Mouse (Mus musculus): ENCODE measurements around the gene Stk11.

Gene Stk11

GRCm38 (mm10) chr10:80135641-80136040 is 20.0 kb downstream of the Stk11 start:
- Histone ChIP-seq H3K36me3 (ENCODE audit: insufficient read depth, low read length) (peaks cover 55% of the 10 kb centered on the region), H3K9me3 (ENCODE audit: low read length) (no peaks in the 10 kb centered on the region), H3K27me3 (ENCODE audit: insufficient read depth, low read length) (no peaks in the 10 kb centered on the region; the same call in 1 of the 2 replicates), H3K4me1 (replicated peaks; ENCODE audit: low read depth, low read length) (peaks cover 83% of the 10 kb centered on the region), H3K4me3 (replicated peaks; ENCODE audit: low read length) (peak overlapping the region; percentile 58; the same call in 1 of the 2 replicates)
- TF ChIP-seq CTCF (conservative IDR thresholded peaks at IDR 0.05; ENCODE audit: low read length) (no peak), NANOG (IDR thresholded peaks at IDR 0.05; ENCODE audit: borderline replicate concordance, low read length) (no peak)

- TF ChIP-seq NANOG (IDR thresholded peaks at IDR 0.05; ENCODE audit: borderline replicate concordance, low read length) (no peak), CTCF (conservative IDR thresholded peaks at IDR 0.05; ENCODE audit: low read length) (no peak)
- no peaks in the 10 kb centered on the region; the same call in 1 of the 2 replicates for H3K27me3 ChIP-seq (ENCODE audit: insufficient read depth, low read length)
Measured at GRCm38 (mm10) chr10:80136179-80136951, 20.8 kb downstream of the Stk11 start.

GRCm38 (mm10) chr10:80136952-80137625 is 21.5 kb downstream of the Stk11 start:
- H3K4me1 ChIP-seq (replicated peaks; ENCODE audit: low read depth, low read length) = peaks cover 78% of the 10 kb centered on the region
- no peaks in the 10 kb centered on the region; the same call in 1 of the 2 replicates for H3K27me3 ChIP-seq (ENCODE audit: insufficient read depth, low read length)
- no peaks in the 10 kb centered on the region for H3K9me3 ChIP-seq (ENCODE audit: low read length)
- H3K36me3 ChIP-seq (ENCODE audit: insufficient read depth, low read length) = peaks cover 41% of the 10 kb centered on the region
- peak overlapping the region; percentile 90 for H3K4me3 ChIP-seq (replicated peaks; ENCODE audit: low read length)
- TF ChIP-seq NANOG (IDR thresholded peaks at IDR 0.05; ENCODE audit: borderline replicate concordance, low read length) = no peak
- no peak for TF ChIP-seq CTCF (conservative IDR thresholded peaks at IDR 0.05; ENCODE audit: low read length)
- TF ChIP-seq POU5F1 (IDR thresholded peaks at IDR 0.05; ENCODE audit: borderline replicate concordance, low read length) = no peak

More at GRCm38 (mm10) chr10:80136179-80136951, 20.8 kb downstream of the Stk11 start:
- peak overlapping the region; percentile 90 for H3K4me3 ChIP-seq (replicated peaks; ENCODE audit: low read length)
- no peaks in the 10 kb centered on the region for H3K9me3 ChIP-seq (ENCODE audit: low read length)
- H3K4me1 ChIP-seq (replicated peaks; ENCODE audit: low read depth, low read length) = peaks cover 81% of the 10 kb centered on the region
- peaks cover 48% of the 10 kb centered on the region for H3K36me3 ChIP-seq (ENCODE audit: insufficient read depth, low read length)

- no peak for TF ChIP-seq NANOG (IDR thresholded peaks at IDR 0.05; ENCODE audit: borderline replicate concordance, low read length)
- no peak for TF ChIP-seq POU5F1 (IDR thresholded peaks at IDR 0.05; ENCODE audit: borderline replicate concordance, low read length)
- no peak for TF ChIP-seq CTCF (conservative IDR thresholded peaks at IDR 0.05; ENCODE audit: low read length)
- H3K4me3 ChIP-seq (replicated peaks; ENCODE audit: low read length) = peak overlapping the region; percentile 90
Measured at GRCm38 (mm10) chr10:80137626-80138552, 22.3 kb downstream of the Stk11 start.

GRCm38 (mm10) chr10:80138553-80139438 is 23.2 kb downstream of the Stk11 start, which contains the start of gene Atp5d:
TSS of gene Atp5d (plus strand) at chr10:80138632.
- no peaks in the 10 kb centered on the region; the same call in 1 of the 2 replicates for H3K27me3 ChIP-seq (ENCODE audit: insufficient read depth, low read length)
- H3K36me3 ChIP-seq (ENCODE audit: insufficient read depth, low read length) = peaks cover 37% of the 10 kb centered on the region
- H3K4me3 ChIP-seq (replicated peaks; ENCODE audit: low read length) = peak within 1 kb of the TSS; percentile 90
- no peak for TF ChIP-seq NANOG (IDR thresholded peaks at IDR 0.05; ENCODE audit: borderline replicate concordance, low read length)
- no peak for TF ChIP-seq POU5F1 (IDR thresholded peaks at IDR 0.05; ENCODE audit: borderline replicate concordance, low read length)
- no peak for TF ChIP-seq CTCF (conservative IDR thresholded peaks at IDR 0.05; ENCODE audit: low read length)
- H3K9me3 ChIP-seq (ENCODE audit: low read length) = no peaks in the 10 kb centered on the region
- peaks cover 75% of the 10 kb centered on the region for H3K4me1 ChIP-seq (replicated peaks; ENCODE audit: low read depth, low read length)

More at GRCm38 (mm10) chr10:80137626-80138552, 22.3 kb downstream of the Stk11 start:
- Histone ChIP-seq H3K36me3 (ENCODE audit: insufficient read depth, low read length) (peaks cover 36% of the 10 kb centered on the region), H3K9me3 (ENCODE audit: low read length) (no peaks in the 10 kb centered on the region), H3K4me1 (replicated peaks; ENCODE audit: low read depth, low read length) (peaks cover 75% of the 10 kb centered on the region), H3K27me3 (ENCODE audit: insufficient read depth, low read length) (no peaks in the 10 kb centered on the region; the same call in 1 of the 2 replicates)

- no peaks in the 10 kb centered on the region for H3K9me3 ChIP-seq (ENCODE audit: low read length)
- TF ChIP-seq POU5F1 (IDR thresholded peaks at IDR 0.05; ENCODE audit: borderline replicate concordance, low read length) (no peak), NANOG (IDR thresholded peaks at IDR 0.05; ENCODE audit: borderline replicate concordance, low read length) (no peak), CTCF (conservative IDR thresholded peaks at IDR 0.05; ENCODE audit: low read length) (no peak)
- H3K4me3 ChIP-seq (replicated peaks; ENCODE audit: low read length) = peak overlapping the region; percentile 90
- H3K27me3 ChIP-seq (ENCODE audit: insufficient read depth, low read length) = no peaks in the 10 kb centered on the region; the same call in 1 of the 2 replicates
- H3K36me3 ChIP-seq (ENCODE audit: insufficient read depth, low read length) = peaks cover 37% of the 10 kb centered on the region
- H3K4me1 ChIP-seq (replicated peaks; ENCODE audit: low read depth, low read length) = peaks cover 81% of the 10 kb centered on the region
Measured at GRCm38 (mm10) chr10:80139439-80139775, 23.8 kb downstream of the Stk11 start.

- Histone ChIP-seq H3K9me3 (ENCODE audit: low read length) (no peaks in the 10 kb centered on the region), H3K4me1 (replicated peaks; ENCODE audit: low read depth, low read length) (peaks cover 81% of the 10 kb centered on the region), H3K27me3 (ENCODE audit: insufficient read depth, low read length) (no peaks in the 10 kb centered on the region; the same call in 1 of the 2 replicates), H3K4me3 (replicated peaks; ENCODE audit: low read length) (peak overlapping the region; percentile 90; the same call in 1 of the 2 replicates), H3K36me3 (ENCODE audit: insufficient read depth, low read length) (peaks cover 37% of the 10 kb centered on the region)
- no peak for TF ChIP-seq POU5F1 (IDR thresholded peaks at IDR 0.05; ENCODE audit: borderline replicate concordance, low read length)
- TF ChIP-seq CTCF (conservative IDR thresholded peaks at IDR 0.05; ENCODE audit: low read length) = no peak
- TF ChIP-seq NANOG (IDR thresholded peaks at IDR 0.05; ENCODE audit: borderline replicate concordance, low read length) = no peak
Measured at GRCm38 (mm10) chr10:80139975-80140665, 24.5 kb downstream of the Stk11 start.

Measured in E14TG2a.4 (cell line).